Mouse (Mus musculus) cerebellum, postnatal 14 days (tissue): ENCODE data around the gene C3ar1.
A peak's percentile ranks its signal among the peaks of the same experiment; 100 is the strongest.

Source experiments
- DNase-seq, 2 experiments: peaks; one replicate each; pipeline ENCODE4 v3.0.0; 2021; ENCODE audit warnings: mixed read lengths in 2 of 2

C3ar1 gene

DNA sequence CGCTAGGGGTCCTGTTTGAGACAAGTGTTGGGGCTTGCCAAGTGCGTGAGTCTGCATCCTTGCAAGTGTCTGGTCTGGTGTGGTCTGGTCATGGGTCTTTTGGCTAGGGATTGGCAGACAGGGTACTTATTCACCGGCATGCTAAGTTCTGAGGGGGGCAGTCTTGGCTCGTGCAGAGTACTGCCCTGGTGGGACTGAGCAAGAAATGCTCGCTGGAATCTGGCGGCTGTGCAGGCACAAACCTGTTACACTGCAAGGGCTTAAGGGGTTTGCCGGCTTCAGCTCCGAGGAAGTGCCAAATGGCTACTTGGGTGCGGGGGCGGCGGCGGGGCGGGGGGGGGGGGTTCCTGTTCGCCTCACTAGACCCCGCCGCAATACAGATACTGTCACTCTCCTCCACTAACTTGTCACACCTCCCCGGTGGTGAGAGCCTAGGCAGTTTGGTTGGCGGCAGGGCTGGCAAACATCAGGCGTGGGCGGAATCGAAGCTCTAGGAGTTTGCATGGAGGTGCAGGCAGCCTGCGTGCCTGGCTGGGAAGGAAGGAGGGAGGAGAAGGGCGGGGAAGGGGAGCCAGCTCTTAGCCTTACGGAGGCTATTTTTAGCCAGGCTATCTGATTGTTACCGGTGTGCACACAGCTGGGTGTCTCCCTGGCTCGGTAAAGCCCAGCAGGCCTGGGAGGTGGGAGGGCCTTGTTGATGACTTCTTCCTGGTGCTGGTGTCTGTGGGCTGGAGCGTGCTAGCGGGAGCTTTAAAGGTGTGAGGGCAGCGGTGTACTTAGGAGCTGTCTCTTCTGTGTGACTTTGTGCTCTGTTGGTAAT, 29.8 kb downstream of the C3ar1 start:
- DNase-seq = peak; percentile 67 to 71

DNA sequence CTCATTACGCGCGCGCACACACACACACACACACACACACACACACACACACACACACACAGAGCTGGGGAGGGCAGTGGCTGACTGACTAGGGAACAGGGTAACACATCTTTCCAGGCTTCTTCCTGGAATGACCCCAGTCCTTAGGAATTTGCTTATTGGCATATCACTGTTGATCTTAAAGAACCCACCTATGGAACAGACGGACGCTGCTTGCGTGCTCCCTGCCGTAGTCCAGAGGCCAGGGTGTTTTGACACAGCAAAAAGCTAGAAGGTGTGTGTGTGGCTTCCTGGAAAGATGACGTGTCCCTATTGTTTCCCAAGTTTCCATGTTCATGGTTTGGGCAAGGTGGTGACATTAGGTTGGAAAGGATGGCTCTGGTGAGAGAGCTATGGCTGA, 30.8 kb downstream of the C3ar1 start:
- DNase-seq = no peak

DNA sequence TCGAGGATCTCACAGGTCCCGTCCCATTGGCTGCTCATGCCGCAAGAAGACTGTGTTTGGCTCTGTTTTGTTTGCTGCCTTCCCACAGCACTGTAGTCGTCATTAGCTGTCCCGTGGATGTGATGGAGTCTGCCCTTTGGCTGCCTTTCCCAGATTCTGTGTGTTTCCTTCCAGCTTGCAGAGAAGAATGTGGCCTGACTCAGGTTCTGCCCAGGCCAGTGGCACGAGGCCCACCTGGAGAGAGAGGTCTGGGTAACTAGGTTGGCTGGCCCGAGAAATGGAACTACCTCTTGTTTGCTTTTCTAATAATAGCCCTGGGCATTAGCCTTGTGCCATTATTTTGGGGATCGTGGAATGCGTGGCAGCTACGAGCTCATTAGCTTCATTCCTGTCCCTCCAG, 31.9 kb downstream of the C3ar1 start:
- DNase-seq = peak; percentile 34 to 44

DNA sequence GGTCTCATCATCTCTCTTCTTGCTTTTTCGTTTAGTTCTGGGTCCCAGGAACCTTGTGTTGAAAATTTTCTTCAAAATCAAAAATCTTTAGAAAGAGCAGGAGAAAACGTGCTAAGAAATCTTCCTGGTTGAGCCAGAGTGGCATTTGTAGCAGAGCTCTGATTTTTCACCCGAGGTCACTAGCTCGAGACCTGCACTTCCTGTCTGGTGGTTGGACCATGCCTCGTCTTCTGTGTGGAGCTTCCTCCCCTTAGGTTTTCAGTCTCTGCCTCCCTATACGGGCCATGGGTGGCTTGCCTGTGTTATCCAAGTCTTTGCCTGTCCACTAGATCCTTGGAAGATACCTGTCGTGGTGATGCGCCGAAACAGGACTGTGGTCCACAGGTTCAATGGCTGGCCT, 34.1 kb downstream of the C3ar1 start:
- DNase-seq = no peak

- DNase-seq = peak in 1 of 2 experiments; percentile 10
Observed at GRCm38 (mm10) chr6:122820799-122821650, 34.9 kb downstream of the C3ar1 start.

GRCm38 (mm10) chr6:122820071-122820798, 35.7 kb downstream of the C3ar1 start:
- DNase-seq = peak; percentile 38 to 39

GRCm38 (mm10) chr6:122819306-122820070, 36.5 kb downstream of the C3ar1 start, which contains the start of gene Foxj2:
TSS of gene Foxj2 (plus strand) at chr6:122819914.
- DNase-seq = peak; percentile 75 to 84

DNA sequence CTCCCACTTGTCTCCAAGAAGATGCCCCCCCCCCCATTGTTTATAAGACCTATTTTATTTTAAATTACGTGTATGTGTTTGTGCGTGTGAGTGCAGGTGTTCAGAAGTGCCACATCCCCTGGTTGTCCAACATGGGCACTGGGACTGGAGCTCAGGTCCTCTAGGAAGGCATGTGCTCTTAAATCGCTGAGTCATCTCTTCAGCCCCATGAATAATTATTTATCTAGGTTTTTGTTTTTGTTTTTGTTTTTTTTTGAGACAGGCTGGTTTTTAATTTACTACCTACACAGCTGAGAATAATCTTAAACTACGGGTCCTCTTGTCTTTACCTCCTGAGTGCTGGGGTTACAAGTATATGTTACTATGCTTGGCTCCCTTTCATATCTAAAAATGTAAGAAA, 42.3 kb downstream of the C3ar1 start:
- no peak for DNase-seq

- no peak for DNase-seq
Observed at GRCm38 (mm10) chr6:122812716-122813115, 43.2 kb downstream of the C3ar1 start.

DNA sequence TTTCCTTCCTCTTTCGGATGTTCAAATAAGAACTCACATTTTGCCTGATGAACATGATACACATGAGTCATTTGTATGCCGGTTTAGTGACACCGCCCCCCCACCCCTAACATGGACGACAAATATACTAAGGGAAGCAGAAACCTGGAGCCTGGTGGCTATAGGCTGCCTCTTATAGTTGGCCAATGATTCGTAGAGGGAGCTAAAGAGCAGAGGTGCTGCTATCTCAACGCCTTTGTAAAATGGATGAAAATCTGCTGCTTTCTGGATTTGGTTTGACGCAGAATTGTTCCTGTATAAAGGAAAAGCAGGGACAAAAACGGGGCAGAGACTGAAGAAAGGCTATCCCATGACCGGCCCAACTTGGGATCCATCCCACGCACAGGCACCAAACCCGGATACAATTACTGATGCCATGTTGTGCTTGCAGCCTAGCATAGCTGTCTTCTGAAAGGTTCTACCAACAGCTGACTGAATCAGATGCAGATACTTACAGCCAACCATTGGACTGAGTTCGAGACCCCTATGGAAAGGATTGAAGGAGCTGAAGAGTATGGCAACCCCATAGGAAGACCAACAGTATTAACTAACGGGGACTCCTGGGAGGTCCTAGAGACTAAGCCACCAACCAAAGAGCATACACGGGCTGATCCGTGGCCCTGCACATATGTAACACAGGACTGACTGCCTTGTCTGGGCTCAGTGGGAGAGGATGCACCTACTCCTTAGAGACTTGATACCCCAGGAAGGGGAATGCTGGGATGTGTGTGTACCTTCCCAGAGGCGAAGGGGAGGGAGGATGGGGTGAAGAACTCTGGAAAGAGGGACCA, 44.0 kb downstream of the C3ar1 start:
- peak; percentile 54 to 67 for DNase-seq

DNA sequence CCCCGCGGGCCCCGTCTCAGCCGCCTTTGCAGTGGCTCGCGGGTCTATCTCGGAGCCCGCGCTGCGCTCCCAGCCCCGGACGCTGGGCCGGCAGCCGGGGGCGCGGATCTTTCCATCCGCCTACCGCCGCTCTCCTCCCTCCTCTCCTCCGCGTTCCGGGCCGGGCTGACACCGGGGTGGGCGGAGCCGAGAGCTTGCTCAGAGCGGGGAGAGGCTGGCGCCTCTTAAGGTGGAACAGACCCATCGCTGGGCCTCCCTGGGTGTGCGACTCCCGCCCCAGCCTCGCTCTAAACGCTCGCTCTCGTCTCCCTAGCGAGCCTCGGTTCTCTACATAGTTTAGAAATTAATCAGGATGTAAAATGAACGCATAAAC, 44.7 kb downstream of the C3ar1 start:
- peak; percentile 93 for DNase-seq

- peak; percentile 97 to 98 for DNase-seq
Observed at GRCm38 (mm10) chr6:122810615-122811279, 45.2 kb downstream of the C3ar1 start.

DNA sequence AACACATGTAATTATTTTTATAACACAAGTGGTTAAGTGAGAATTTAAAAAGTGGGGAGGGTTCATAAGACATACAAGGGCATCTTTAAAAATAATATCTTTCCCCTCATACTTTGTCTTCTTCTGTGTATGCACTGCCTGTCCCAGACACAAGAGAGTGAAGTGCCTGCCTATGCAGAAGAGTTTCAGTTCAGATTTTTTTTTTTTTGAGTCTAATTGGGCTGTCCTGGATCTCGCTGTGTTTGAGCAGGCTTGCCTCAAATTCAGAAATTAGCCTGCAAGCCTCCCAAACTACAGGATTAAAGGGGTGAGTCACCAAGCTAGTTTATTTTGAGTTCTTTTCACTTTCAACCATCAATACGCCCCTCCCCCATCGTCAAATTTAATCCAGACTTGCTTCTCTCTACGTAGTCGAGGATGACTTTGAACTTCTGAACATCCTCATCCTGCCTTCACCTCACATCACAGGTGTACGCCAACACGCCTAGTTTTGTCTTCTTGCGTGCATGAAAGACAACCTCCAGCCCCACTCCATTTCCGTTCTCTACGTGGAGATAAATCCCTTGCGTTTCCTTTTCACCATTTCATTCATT, 45.8 kb downstream of the C3ar1 start:
- DNase-seq = peak in 1 of 2 experiments; percentile 62

GRCm38 (mm10) chr6:122804418-122804817, 51.5 kb downstream of the C3ar1 start:
- peak; percentile 88 to 91 for DNase-seq

GRCm38 (mm10) chr6:122801801-122802514, 54.0 kb downstream of the C3ar1 start:
- DNase-seq = peak; percentile 75 to 77

DNA sequence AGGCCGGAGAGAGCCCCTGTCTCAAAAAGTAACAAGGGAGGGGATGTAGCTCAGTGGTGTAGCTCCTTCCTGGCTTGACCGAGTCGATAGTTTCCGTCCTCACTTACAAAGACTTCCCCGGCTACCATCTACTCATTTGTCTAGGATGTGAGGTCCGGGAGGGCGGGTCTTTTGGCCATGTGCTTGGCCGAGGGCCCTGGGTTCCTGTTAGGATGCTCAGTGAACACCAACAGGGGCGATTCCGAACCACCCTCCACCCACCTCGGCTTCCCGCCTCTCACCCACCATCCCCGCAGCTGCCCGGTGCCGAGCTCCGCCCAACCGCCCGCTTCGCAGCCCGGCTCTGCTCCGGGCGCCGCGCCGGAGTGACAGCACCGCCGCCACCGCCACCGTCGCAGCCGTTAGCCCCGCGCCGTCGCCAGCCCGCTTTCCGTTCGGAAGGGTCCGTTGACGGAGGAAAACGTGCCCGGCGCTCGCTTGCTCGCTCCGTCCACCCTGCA, 54.6 kb downstream of the C3ar1 start, which contains the start of gene Slc2a3:
TSS of gene Slc2a3 (minus strand) at position 340 of the 500 bp plus-strand sequence.
- DNase-seq = no peak

GRCm38 (mm10) chr6:122800640-122801300, 55.2 kb downstream of the C3ar1 start:
- no peak for DNase-seq
